Mouse (Mus musculus) heart, adult 2 months (tissue): ENCODE measurements around the gene Hoxb8. TPM values are rescaled to one million over a fixed set of nuclear protein-coding genes. Genes with fewer than 3 reads are reported as not detected.
A peak's percentile ranks its signal among the peaks of the same experiment; 100 is the strongest.

Experiments used
- DNase-seq, 2 experiments: peaks; one replicate each; pipeline ENCODE4 v3.0.0; 2021
- H3K27ac ChIP-seq: fragments of 200-600 bp; 2 replicates; pipeline ENCODE4 v1.8.1; 2022
- H3K27me3 ChIP-seq: fragments of 200-500 bp; 2 replicates; pipeline ENCODE4 v1.6.1; 2012; ENCODE audit warnings: mild to moderate bottlenecking, low read length, inconsistent platforms, mixed read lengths; ENCODE audit not compliant: control insufficient read depth, insufficient read depth
- H3K36me3 ChIP-seq: fragments of 200-500 bp; 2 replicates; pipeline ENCODE4 v1.6.1; 2012; ENCODE audit warnings: low read length, inconsistent platforms; ENCODE audit not compliant: control insufficient read depth, insufficient read depth
- H3K4me1 ChIP-seq: fragments of 200-500 bp; 2 replicates; pipeline ENCODE4 v1.6.1; 2011; ENCODE audit warnings: low read length; ENCODE audit not compliant: control insufficient read depth, insufficient read depth
- H3K4me3 ChIP-seq: fragments of 200-600 bp; 2 replicates; pipeline ENCODE4 v1.8.1; 2022
- H3K79me2 ChIP-seq: fragments of 200-500 bp; replicated peaks from 2 replicates; pipeline ENCODE4 v1.6.1; 2012; ENCODE audit warnings: mild to moderate bottlenecking, inconsistent platforms, low read length, moderate library complexity, mixed read lengths; ENCODE audit not compliant: control insufficient read depth, insufficient read depth
- H3K9ac ChIP-seq: fragments of 200-500 bp; 2 replicates; pipeline ENCODE4 v1.6.1; 2012; ENCODE audit warnings: low read depth, mild to moderate bottlenecking, control low read depth, inconsistent platforms, low read length, mixed read lengths
- CTCF ChIP-seq: fragments of 200-600 bp; IDR thresholded peaks from 2 replicates; pipeline ENCODE4 v1.8.1; 2022; ENCODE audit warnings: antibody characterized with exemption, mild to moderate bottlenecking, moderate library complexity
- EP300 ChIP-seq: fragments of 200-500 bp; IDR thresholded peaks from 2 replicates; pipeline ENCODE4 v1.6.1; 2011; ENCODE audit warnings: low read depth, low read length, control low read depth; ENCODE audit not compliant: insufficient read depth
- POLR2A ChIP-seq: fragments of 200-500 bp; IDR thresholded peaks from 2 replicates; pipeline ENCODE4 v1.6.1; 2011; ENCODE audit warnings: mild to moderate bottlenecking, low read depth, low read length, control low read depth; ENCODE audit not compliant: insufficient read depth
- WGBS: fragments of 180-500 bp; shearing (Covaris S2); methylation state at CpG from one replicate; pipeline ENCODE4 v1.1.7; 2018; 5-methylcytosine and 5-hydroxymethylcytosine counted together
- intact Hi-C: fragments of 180-260 bp; cut with DNase I; formaldehyde crosslinking; loops from one replicate; pipeline ENCODE4 v1.15.1; 2025
- polyA plus RNA-seq: library from polyadenylated mRNA; depleted of rRNA; stranded (reverse); fragments of >200 nt; gene quantifications from 2 replicates; pipeline ENCODE4 v1.2.3, GENCODE M21; 2012
- total RNA-seq, 2 experiments: library from RNA; stranded (reverse); gene quantifications; 2 replicates each; pipeline ENCODE4 v1.2.3; 2021

Gene Hoxb8
- total and polyA plus RNA-seq, 3 experiments = not detected

- DNase-seq = peak; percentile 56 to 73
- peaks cover 15% of the 10 kb centered on the region for H3K27me3 ChIP-seq
- H3K79me2 ChIP-seq = no peaks in the 10 kb centered on the region
- intact Hi-C loops = no loop called here
- H3K4me1 ChIP-seq = no peaks in the 10 kb centered on the region
- H3K4me3 ChIP-seq = peak overlapping the region; percentile 51
- H3K27ac ChIP-seq = peak overlapping the region; percentile 74
- WGBS = 2% methylated on average over 40 of the region's 45 CpGs
- TF ChIP-seq CTCF (no peak), POLR2A (peak; percentile 42; the same call in 1 of the 2 replicates)
- H3K36me3 ChIP-seq = no peaks in the 10 kb centered on the region
- peak overlapping the region; percentile 49 for H3K9ac ChIP-seq
Observed at GRCm38 (mm10) chr11:96318368-96319070, 36.8 kb downstream of the Hoxb8 start.

DNA sequence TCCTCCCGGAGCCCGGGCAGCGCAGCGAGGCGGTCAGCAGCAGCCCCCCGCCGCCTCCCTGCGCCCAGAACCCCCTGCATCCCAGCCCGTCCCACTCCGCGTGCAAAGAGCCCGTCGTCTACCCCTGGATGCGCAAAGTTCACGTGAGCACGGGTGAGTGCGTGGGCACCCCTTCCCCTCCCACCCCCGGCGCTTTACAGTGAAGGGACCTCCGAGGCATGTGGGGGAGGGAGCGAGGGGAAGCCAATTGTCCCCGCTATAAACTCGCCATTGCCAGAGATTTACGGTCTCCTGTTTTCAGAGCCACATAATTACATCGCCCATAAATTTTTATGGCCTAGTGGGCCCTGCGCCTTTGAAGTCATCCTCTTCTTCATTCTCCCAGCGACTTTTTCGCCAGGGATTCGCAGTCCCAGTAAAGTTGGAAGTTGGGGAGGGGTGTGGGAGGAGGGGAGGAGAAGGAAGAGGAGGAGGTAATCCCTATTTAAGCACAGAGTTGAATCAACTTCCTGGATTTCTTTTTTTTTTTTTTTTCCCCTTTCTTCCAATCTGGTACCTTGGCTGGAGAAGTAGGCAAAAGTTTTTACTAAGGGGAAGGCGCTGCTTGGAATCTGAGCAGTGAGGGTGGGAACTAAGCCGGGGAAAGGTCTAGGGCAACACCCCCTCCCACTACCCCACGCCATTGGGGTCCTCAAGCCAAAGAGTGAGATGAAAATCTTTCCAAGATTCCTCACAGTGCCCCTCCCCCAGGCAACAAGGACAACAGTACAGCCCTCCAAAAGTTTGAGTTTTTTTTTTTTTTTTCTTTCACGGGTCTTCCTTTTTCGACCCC, 37.6 kb downstream of the Hoxb8 start:
- Histone ChIP-seq H3K27me3 (peaks cover 17% of the 10 kb centered on the region), H3K79me2 (no peaks in the 10 kb centered on the region), H3K36me3 (no peaks in the 10 kb centered on the region), H3K27ac (peak overlapping the region; percentile 74), H3K4me1 (no peaks in the 10 kb centered on the region), H3K4me3 (peak overlapping the region; percentile 51), H3K9ac (peak overlapping the region; percentile 49)
- WGBS = 2% methylated on average over 33 of the region's 34 CpGs
- intact Hi-C loops = no loop called here
- peak in 1 of 2 experiments; percentile 25 for DNase-seq
- TF ChIP-seq POLR2A (0 out of 2 replicates have a peak, but pooled peaks have one; percentile 20), EP300 (no peak), CTCF (no peak)

DNA sequence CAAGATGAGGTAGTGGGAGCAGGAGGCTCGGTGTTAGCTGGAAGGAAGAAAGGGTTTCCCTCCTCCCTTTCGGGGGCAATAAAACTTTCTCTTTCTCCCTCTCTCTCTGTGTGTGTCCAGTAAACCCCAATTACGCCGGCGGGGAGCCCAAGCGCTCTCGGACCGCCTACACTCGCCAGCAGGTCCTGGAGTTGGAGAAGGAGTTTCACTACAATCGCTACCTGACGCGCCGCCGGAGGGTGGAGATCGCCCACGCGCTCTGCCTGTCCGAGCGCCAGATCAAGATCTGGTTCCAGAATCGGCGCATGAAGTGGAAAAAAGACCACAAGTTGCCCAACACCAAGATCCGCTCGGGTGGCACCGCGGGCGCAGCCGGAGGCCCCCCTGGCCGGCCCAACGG, 38.2 kb downstream of the Hoxb8 start:
- intact Hi-C loops = no loop called here
- WGBS = 5% methylated on average over 29 of the region's 29 CpGs
- peak overlapping the region; percentile 52 for H3K9ac ChIP-seq

DNA sequence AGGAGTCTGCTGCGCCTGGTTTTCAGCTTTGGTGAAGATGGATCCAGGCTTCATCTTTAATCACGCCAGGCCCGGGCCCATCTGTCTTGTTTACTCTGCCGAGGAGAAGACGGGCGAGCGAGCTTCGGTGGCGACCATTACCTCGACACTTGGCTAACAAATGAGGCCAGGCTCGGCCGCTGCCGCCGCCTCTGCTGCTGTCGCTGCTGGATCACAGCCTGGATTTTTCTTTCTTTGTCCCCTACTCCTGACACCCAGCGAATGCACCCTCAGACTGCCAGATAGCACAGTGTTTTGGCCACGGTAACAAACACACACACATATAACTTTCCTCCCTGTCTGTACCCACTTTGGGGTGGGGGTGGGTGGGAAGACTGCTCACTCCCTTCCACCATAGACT, 39.0 kb downstream of the Hoxb8 start:
- WGBS = 24% methylated on average over 17 of the region's 17 CpGs
- Histone ChIP-seq H3K4me1 (no peaks in the 10 kb centered on the region), H3K9ac (no peak overlapping the region), H3K4me3 (no peak overlapping the region), H3K36me3 (no peaks in the 10 kb centered on the region), H3K27me3 (peaks cover 17% of the 10 kb centered on the region), H3K79me2 (no peaks in the 10 kb centered on the region), H3K27ac (no peak overlapping the region)
- intact Hi-C loops = no loop called here
- DNase-seq = no peak
- TF ChIP-seq CTCF (no peak), POLR2A (no peak), EP300 (no peak)

More for the DNA sequence above, 38.2 kb downstream of the Hoxb8 start:
- Histone ChIP-seq H3K4me1 (no peaks in the 10 kb centered on the region), H3K4me3 (peak overlapping the region; percentile 51), H3K27me3 (peaks cover 17% of the 10 kb centered on the region), H3K36me3 (no peaks in the 10 kb centered on the region), H3K27ac (no peak overlapping the region; the same call in 1 of the 2 replicates), H3K79me2 (no peaks in the 10 kb centered on the region)
- TF ChIP-seq POLR2A (no peak), CTCF (no peak), EP300 (no peak)
- DNase-seq = peak; percentile 20 to 31

DNA sequence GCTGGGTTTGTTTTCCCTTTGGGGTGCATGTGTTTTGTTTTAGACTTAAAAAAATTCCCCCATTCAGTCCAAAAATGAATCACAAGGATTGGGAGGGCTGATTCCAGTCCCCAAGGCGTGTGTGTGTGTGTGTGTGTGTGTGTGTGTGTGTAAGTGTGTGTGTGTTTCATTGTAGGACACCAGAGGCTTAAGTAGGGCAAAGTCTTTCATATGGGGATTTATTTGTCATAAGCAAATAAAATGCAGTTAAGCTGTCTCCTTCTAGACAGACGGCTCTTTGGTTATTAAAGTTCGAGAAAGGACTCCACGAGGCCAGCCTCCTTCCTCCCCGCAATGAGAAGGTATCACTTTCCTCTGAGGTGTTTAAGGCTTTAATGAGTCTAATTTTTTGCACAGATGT, 40.1 kb downstream of the Hoxb8 start:
- H3K4me3 ChIP-seq = no peak overlapping the region
- H3K4me1 ChIP-seq = no peaks in the 10 kb centered on the region
- peaks cover 17% of the 10 kb centered on the region for H3K27me3 ChIP-seq
- intact Hi-C loops = no loop called here
- H3K36me3 ChIP-seq = no peaks in the 10 kb centered on the region
- TF ChIP-seq EP300 (no peak), CTCF (no peak), POLR2A (no peak)
- no peak for DNase-seq
- no peak overlapping the region for H3K9ac ChIP-seq
- WGBS = 40% methylated on average over 5 of the region's 5 CpGs
- H3K79me2 ChIP-seq = no peaks in the 10 kb centered on the region
- H3K27ac ChIP-seq = no peak overlapping the region

GRCm38 (mm10) chr11:96322738-96323137, 41.0 kb downstream of the Hoxb8 start:
- Histone ChIP-seq H3K27me3 (peaks cover 19% of the 10 kb centered on the region), H3K4me1 (no peaks in the 10 kb centered on the region), H3K36me3 (no peaks in the 10 kb centered on the region), H3K4me3 (no peak overlapping the region), H3K9ac (no peak overlapping the region), H3K79me2 (no peaks in the 10 kb centered on the region), H3K27ac (no peak overlapping the region)
- no peak for DNase-seq
- 32% methylated on average over 6 of the region's 6 CpGs for WGBS
- intact Hi-C loops = no loop called here
- TF ChIP-seq EP300 = no peak
- TF ChIP-seq POLR2A = no peak
- TF ChIP-seq CTCF = no peak
